Mouse (Mus musculus): ENCODE measurements around the gene Taf5l. TPM values are rescaled to one million over a fixed set of nuclear protein-coding genes. Genes with fewer than 3 reads are reported as not detected.

The Taf5l gene
- 13.2 and 15.7 TPM in 2 replicates for polyA plus RNA-seq (2012; ENCODE audit: insufficient read depth, insufficient read length, missing spikeins)

- Histone ChIP-seq H3K27ac (ENCODE audit: insufficient read depth, low read depth, low read length) (peak within 1 kb of the TSS; percentile 84), H3K4me3 (ENCODE audit: insufficient read depth, low read length) (peak within 1 kb of the TSS; percentile 81), H3K4me1 (ENCODE audit: control insufficient read depth, insufficient read depth, low read length) (peaks cover 23% of the 10 kb centered on the region)
- no peak for TF ChIP-seq CTCF (IDR thresholded peaks at IDR 0.05; ENCODE audit: low read depth, low read length)
- TF ChIP-seq POLR2A (IDR thresholded peaks at IDR 0.05; ENCODE audit: borderline replicate concordance, low read depth, low read length) = no peak
Observed at GRCm38 (mm10) chr8:124021237-124022227, at the start of gene Taf5l, which contains the start of gene Urb2. Taf5l (minus strand) TSS chr8:124021397. Urb2 (plus strand) TSS chr8:124021508.

- no peak overlapping the region for H3K4me3 ChIP-seq (ENCODE audit: insufficient read depth, low read length)
- TF ChIP-seq POLR2A (IDR thresholded peaks at IDR 0.05; ENCODE audit: borderline replicate concordance, low read depth, low read length) (no peak), CTCF (IDR thresholded peaks at IDR 0.05; ENCODE audit: low read depth, low read length) (no peak)
Observed at GRCm38 (mm10) chr8:124070363-124071324, 49.4 kb upstream of the Taf5l start.

GRCm38 (mm10) chr8:124067059-124067750 is 46.0 kb upstream of the Taf5l start:
- H3K4me1 ChIP-seq (ENCODE audit: control insufficient read depth, insufficient read depth, low read length) = peaks cover 15% of the 10 kb centered on the region
- no peak for TF ChIP-seq POLR2A (IDR thresholded peaks at IDR 0.05; ENCODE audit: borderline replicate concordance, low read depth, low read length)
- TF ChIP-seq CTCF (IDR thresholded peaks at IDR 0.05; ENCODE audit: low read depth, low read length) = no peak
- H3K4me3 ChIP-seq (ENCODE audit: insufficient read depth, low read length) = no peak overlapping the region
- H3K27ac ChIP-seq (ENCODE audit: insufficient read depth, low read depth, low read length) = no peak overlapping the region

More at GRCm38 (mm10) chr8:124070363-124071324, 49.4 kb upstream of the Taf5l start:
- Histone ChIP-seq H3K4me1 (ENCODE audit: control insufficient read depth, insufficient read depth, low read length) (peaks cover 15% of the 10 kb centered on the region), H3K27ac (ENCODE audit: insufficient read depth, low read depth, low read length) (no peak overlapping the region)

GRCm38 (mm10) chr8:124066325-124067058 is 45.3 kb upstream of the Taf5l start:
- H3K27ac ChIP-seq (ENCODE audit: insufficient read depth, low read depth, low read length) = no peak overlapping the region
- no peak overlapping the region for H3K4me3 ChIP-seq (ENCODE audit: insufficient read depth, low read length)
- H3K4me1 ChIP-seq (ENCODE audit: control insufficient read depth, insufficient read depth, low read length) = peaks cover 15% of the 10 kb centered on the region
- TF ChIP-seq CTCF (IDR thresholded peaks at IDR 0.05; ENCODE audit: low read depth, low read length) (no peak), POLR2A (IDR thresholded peaks at IDR 0.05; ENCODE audit: borderline replicate concordance, low read depth, low read length) (no peak)

GRCm38 (mm10) chr8:124056832-124057655 is 35.8 kb upstream of the Taf5l start:
- no peak overlapping the region for H3K4me3 ChIP-seq (ENCODE audit: insufficient read depth, low read length)
- no peaks in the 10 kb centered on the region for H3K4me1 ChIP-seq (ENCODE audit: control insufficient read depth, insufficient read depth, low read length)
- H3K27ac ChIP-seq (ENCODE audit: insufficient read depth, low read depth, low read length) = no peak overlapping the region
- TF ChIP-seq CTCF (IDR thresholded peaks at IDR 0.05; ENCODE audit: low read depth, low read length) = no peak
- TF ChIP-seq POLR2A (IDR thresholded peaks at IDR 0.05; ENCODE audit: borderline replicate concordance, low read depth, low read length) = no peak

- Histone ChIP-seq H3K27ac (ENCODE audit: insufficient read depth, low read depth, low read length) (no peak overlapping the region), H3K4me3 (ENCODE audit: insufficient read depth, low read length) (no peak overlapping the region), H3K4me1 (ENCODE audit: control insufficient read depth, insufficient read depth, low read length) (no peaks in the 10 kb centered on the region)
- TF ChIP-seq CTCF (IDR thresholded peaks at IDR 0.05; ENCODE audit: low read depth, low read length) = no peak
- TF ChIP-seq POLR2A (IDR thresholded peaks at IDR 0.05; ENCODE audit: borderline replicate concordance, low read depth, low read length) = no peak
Observed at GRCm38 (mm10) chr8:124052568-124052967, 31.4 kb upstream of the Taf5l start.

GRCm38 (mm10) chr8:124052110-124052509 is 30.9 kb upstream of the Taf5l start:
- Histone ChIP-seq H3K27ac (ENCODE audit: insufficient read depth, low read depth, low read length) (no peak overlapping the region), H3K4me3 (ENCODE audit: insufficient read depth, low read length) (no peak overlapping the region), H3K4me1 (ENCODE audit: control insufficient read depth, insufficient read depth, low read length) (no peaks in the 10 kb centered on the region)
- TF ChIP-seq POLR2A (IDR thresholded peaks at IDR 0.05; ENCODE audit: borderline replicate concordance, low read depth, low read length) = no peak
- TF ChIP-seq CTCF (IDR thresholded peaks at IDR 0.05; ENCODE audit: low read depth, low read length) = peak; percentile 61

GRCm38 (mm10) chr8:124045856-124046255 is 24.7 kb upstream of the Taf5l start:
- no peaks in the 10 kb centered on the region for H3K4me1 ChIP-seq (ENCODE audit: control insufficient read depth, insufficient read depth, low read length)
- H3K27ac ChIP-seq (ENCODE audit: insufficient read depth, low read depth, low read length) = no peak overlapping the region
- no peak for TF ChIP-seq POLR2A (IDR thresholded peaks at IDR 0.05; ENCODE audit: borderline replicate concordance, low read depth, low read length)
- TF ChIP-seq CTCF (IDR thresholded peaks at IDR 0.05; ENCODE audit: low read depth, low read length) = no peak
- no peak overlapping the region for H3K4me3 ChIP-seq (ENCODE audit: insufficient read depth, low read length)

All from bone marrow macrophage, adult 2 months (primary cell).